Mouse (Mus musculus): Measurements from ENCODE around the gene Rab13.
"Not testable (repeated sequence)": the region's sequence is repeated elsewhere in the genome, so short reads cannot be mapped to it uniquely, and the experiment has no call there.

DNA sequence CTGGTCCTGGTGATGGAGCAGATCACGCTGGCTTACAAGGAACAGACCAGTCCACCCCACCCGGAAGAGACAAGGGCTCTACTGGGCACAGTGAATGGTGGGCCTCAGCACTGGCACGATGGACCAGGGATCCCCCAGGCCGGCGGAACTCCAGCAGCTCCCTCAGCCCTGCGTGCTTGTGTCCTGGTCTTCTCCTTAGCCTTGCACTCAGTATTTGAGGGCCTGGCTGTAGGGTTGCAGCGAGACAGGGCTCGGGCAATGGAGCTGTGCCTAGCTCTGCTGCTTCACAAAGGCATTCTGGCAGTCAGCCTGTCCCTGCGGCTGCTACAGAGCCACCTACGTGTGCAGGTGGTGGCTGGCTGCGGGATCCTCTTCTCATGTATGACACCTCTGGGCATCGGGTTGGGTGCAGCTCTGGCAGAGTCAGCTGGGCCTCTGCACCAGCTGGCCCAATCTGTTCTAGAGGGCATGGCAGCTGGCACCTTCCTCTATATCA, 38.3 kb downstream of the Rab13 start:
- not testable (repeated sequence) for TF ChIP-seq POLR2A (IDR thresholded peaks at IDR 0.05; ENCODE audit: low read depth, low read length); CTCF (IDR thresholded peaks at IDR 0.05; ENCODE audit: extremely low read depth, insufficient read depth, insufficient read length, insufficient replicate concordance)

Measured in spleen, adult 2 months (tissue).